Mouse (Mus musculus) hindlimb bud, embryonic 11.5 days (tissue): ENCODE data around the gene Pi4k2a.

Experiments used
- DNase-seq: peaks from one replicate; pipeline ENCODE4 v3.0.0-alpha.2; 2012; ENCODE audit warnings: low read depth, low spot score; ENCODE audit errors: extremely low spot score

Pi4k2a gene

DNA sequence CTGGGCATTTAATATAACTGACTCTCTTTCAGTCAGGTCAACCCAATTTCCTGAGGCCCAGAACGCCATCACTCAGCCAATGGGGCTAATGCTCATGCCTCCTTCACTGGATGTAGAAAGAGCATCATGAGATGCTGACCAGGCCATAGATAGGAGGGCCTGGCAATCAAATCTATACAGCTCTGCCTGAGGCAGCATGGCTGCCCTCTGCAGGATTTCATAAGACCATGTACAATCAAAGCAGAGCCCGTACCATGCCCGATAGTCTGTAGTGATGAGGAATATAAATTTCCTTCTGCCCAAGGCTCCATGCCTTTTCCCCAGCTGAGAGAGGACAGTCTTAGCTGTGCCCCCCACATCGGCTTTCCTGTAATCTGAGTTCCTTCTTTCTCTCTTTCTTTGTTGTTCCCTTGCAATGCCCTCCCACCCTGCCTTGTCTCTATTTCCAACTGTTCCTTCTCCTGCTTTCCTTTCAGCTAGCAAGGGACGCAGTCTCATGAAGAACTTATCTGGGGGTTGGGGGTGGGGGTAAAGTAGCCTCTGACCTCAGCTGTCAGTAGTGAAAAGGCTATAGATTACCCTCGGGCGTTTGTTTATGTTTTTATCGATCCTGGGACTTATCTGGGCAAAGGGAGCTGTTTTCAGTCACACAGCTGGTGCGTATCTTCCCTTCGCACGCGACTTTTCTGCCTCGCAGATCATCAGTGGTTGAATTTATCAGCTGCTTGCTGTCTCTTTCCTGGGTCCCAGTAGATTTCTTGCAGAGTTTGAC, 68.2 kb downstream of the Pi4k2a start:
- DNase-seq: no peak

DNA sequence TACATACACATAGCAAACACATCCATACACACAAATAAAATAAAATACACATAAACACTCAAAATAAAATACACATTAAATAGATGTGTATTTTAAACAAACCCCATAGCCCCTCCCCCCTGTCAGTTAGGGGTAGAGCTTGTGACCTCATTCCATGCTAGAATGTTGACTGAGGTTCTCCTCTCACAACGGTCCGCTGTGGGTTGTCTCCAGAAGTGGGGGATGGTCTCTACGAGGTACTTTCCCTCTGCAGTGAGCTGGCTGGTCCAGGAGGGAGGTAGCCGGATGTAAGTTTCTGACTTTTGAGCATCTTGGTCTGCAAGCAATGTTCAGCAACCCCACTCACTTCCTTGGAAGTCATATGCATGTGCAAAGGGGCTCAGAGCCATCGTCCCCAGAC, 73.5 kb downstream of the Pi4k2a start, which contains the start of gene Zfyve27:
Zfyve27 (plus strand) TSS at position 188 of the 400 bp plus-strand sequence.
- no peak for DNase-seq

DNA sequence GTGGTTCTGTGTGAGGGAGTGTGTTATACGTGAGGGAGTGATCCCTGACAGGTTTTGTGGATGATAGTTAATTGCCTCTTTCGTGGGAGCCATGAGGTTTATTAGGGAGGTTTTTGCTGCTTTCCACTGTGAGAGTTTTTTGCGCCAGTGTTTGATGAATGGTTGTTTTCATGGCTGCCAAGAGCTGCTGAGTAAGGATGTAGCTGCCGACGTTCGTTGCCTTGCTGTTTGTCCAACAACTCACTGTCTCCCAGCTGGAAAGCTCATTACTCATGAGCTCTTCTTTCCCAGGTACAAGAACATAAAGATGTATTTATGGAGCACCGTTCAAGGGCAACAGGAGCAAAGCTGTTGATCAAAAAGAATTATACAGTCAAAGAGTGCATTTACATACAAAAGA, 73.9 kb downstream of the Pi4k2a start:
- DNase-seq: no peak

DNA sequence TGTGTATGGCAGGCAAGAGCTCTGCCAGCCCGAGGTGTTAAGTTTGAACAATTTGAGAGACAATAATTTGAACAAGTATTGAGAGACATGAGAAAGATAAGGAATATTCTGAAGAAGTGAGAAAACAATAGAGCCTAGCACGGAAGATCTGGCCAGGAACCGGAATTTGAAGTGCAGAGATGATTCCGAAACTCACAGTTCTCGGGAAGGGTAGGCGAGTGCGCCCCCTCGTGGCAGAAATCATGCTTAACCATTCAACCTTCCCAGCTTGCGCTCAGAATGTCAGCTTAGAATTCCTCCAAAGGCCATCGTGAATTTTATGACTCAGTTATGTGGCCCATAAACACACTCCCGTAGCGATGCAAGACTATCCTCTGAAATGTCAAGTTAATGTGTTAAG, 75.9 kb downstream of the Pi4k2a start:
- peak; percentile 87 for DNase-seq

DNA sequence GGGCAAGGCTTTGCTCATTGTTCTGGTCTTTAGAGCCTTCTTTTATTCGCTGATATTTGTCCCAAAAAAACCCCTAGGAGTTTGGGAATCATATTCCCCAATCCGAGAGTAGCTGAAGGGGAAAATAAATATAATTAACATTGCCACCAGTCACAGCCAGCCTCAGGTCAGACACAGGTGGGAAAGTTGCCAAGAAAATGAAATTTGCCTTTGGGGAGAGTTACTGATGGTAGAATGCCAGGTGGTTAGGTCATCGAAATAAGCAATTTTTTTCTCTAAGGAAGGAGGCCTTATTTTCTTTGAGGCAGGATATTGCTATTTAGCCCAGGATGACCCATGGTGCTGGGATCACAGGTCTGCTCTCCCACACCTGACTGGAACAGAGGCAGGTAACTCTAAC, 76.5 kb downstream of the Pi4k2a start:
- no peak for DNase-seq

DNA sequence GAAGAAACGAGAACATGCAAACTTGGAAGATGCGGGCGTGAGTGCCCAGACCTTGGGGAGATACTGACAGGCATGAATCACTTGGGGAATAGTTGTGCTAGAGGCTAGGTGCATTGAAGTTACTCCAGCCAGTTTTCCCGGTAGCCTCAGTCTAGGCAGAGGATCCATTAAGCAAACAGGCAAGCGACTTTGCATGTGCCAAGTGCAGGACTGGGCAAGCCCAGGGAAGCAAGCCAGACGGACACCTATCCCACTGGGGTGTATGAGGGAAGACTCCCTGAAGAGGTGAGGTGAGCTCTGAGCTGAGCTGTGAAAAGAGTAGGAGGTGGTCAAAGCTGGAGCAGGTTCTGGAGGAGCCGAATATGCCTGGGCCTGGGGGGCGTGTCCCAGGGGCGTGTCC, 77.2 kb downstream of the Pi4k2a start:
- no peak for DNase-seq

DNA sequence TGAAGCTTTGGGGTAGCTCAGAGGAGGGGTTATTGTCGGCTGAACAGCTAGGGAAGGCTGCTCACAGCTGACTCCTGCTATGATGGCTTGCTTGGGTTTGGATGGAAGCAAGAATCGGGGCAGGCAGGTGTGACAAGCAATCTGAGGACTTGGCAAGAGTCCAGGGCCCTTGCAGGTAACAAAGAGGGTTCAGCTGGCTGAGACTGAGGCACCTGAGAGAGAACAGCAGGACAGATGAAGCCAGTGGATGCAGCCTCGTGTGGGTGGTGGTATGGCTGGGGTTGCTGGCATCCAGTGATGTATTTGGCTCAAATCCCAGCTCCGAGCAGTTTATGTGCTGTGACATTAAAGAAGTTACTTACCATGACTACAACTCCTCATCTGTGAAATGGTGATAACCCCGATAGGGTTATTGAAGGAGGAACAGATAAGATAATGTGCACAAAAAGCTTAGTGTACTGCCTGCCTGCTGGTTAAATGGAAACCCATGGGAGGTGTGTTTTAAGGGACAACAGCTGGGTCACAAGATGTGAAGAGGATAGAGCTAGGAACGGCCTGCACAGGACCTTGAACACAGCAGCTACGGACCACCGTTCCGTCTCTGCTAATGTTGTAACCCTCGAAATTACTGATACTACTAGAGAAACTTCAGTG, 79.2 kb downstream of the Pi4k2a start:
- DNase-seq: no peak

DNA sequence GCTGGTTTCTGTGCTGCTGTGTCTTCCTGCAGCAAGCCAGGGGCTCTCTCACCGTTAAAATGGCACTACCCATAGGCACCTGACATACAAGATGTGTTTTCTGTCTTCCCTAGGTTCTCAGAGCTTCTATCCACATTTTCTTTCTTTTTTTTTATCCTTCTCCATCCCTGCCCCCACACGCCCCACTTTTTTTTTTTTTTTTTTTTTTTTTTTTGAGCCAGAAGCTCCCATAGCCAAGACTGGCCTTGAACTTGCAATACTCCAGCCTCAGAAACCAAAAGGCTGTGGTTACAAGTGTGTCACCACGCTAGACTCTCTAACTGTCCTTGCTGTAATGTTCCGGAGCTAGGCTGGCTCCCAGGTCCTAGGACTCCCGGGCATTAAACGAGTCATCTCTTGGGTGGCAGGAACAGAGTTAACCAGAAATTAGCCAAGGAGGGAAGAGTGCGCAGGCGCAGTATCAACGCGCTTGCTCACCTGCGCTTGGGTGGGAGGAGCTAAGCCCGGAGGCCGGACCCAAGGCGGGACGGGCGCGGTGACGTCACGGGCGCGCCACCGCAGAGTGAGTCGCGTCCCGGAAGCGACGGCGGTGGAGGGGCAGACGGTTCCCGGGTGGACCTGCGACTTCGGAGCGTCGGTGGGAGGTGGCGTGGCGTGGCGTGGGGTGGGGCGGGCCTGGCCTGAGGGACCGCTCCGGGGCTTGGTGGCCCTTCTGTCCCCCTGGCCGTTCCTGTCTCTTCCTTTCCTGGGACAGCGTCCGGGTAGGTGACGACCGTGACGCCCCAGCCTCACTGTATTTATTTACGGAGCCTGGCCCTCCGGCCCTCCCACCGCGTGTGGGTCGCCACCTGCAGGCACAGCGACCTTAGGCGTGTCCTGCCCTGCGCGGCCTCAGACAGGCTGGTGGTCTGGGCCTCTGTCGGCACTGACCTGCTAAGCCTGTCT, 80.0 kb downstream of the Pi4k2a start:
- peak; percentile 78 for DNase-seq
